Mouse (Mus musculus) B cell, adult 2 months (primary cell): ENCODE measurements around the gene Gipc2.
"Not testable (repeated sequence)": the region's sequence is repeated elsewhere in the genome, so short reads cannot be mapped to it uniquely, and the experiment has no call there.

Experiments used
- DNase-seq, 2 experiments: peaks; one replicate each; pipeline ENCODE4 v3.0.0; 2022

Gipc2 gene

GRCm38 (mm10) chr3:152152483-152152804 is 13.6 kb downstream of the Gipc2 start:
- DNase-seq = no peak

- no peak for DNase-seq
These were observed 14.1 kb downstream of the Gipc2 start for GRCm38 (mm10) chr3:152151725-152152482.

- no peak for DNase-seq
These were observed 16.2 kb downstream of the Gipc2 start for GRCm38 (mm10) chr3:152149863-152150262.

DNA sequence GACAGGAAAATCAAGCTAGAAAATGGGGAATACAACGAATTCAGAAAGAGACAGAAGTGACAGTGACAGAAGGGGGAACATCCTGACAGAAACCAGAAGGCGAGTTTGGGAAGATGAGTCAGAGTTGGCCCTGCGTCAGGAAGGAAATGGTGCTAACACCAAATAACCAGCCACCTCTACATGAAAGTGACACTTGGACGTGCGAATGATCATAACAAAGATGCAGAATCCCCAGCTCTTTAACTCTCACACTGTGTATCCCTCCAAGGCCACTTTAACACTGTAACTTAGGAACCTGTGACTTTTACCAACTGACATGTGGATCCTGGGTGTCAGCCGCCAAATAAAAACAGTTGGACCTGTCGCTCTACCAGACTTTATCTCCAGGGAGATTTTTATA is 16.6 kb downstream of the Gipc2 start:
- no peak for DNase-seq

DNA sequence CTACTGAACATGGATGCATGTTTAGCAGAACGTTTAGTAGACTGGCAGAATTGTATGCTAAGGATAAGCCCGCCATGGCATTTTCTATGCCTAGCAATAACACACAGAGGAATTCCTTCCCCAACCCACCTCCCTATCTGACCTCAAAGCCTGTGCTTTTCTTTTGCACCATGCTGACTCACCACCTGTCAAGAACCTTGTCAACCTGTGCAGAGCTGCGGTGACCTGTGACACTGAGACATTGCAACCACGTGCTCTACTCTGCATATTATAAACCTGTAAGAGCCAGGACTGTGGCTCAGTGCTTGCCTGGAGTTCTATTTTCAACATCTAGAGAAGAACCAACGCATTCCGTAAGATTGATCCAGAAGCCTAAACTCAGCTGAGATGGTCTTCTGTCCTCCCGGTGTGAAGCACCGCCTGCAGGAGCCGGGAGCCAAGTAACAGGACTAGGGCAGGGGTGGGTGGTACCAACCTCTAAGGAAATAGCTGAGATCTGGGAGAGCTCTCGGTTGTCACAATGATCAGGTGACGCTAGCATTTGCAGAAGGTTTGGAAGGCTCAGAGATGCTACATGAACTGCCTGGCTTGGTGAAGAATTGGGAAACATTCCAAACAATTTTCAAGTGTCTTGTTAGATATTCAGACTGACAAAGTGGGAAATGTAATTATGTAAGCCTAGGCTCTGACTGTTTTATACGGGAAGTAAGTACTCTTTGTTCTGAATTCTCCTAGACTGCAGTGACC is 18.8 kb downstream of the Gipc2 start:
- DNase-seq = no peak

GRCm38 (mm10) chr3:152145186-152145585 is 20.8 kb downstream of the Gipc2 start:
- no peak for DNase-seq

DNA sequence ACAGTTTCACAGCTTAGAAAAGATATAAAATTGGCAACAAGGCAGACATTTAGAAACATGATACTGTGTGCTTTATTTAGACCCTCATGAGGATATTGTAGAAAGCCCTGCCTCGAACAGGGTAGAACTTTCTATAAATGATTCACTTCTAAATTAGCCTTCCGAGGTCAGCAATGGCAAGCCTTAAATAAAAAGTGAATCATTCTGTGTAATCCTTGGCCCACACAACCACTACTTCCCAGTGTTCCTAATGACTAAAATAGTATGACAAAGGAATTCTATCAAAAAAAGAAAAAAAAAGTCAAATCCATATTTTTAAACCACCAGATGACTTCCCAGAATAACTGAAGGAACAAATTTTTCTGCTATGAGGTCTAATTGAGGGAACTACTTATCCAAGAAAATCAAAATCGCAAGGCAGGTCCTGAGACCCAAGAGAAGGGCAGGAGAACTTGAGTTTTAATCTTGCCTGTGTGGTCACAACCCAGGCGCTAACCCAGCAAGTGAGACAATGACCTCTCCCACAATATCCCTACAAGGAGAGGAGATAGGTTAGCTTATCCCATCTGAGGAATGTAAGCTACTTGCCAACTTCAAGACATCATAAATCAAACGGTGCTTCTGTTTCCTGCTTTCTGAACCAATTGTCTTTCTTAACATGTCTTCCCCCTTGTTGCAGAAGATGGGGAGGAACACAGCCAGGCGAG is 22.9 kb downstream of the Gipc2 start:
- no peak for DNase-seq

- DNase-seq = no peak
These were observed 23.9 kb downstream of the Gipc2 start for GRCm38 (mm10) chr3:152142146-152142545.

- not testable (repeated sequence) for DNase-seq
These were observed 26.7 kb downstream of the Gipc2 start for GRCm38 (mm10) chr3:152139308-152139707.

- not testable (repeated sequence) for DNase-seq
These were observed 29.9 kb downstream of the Gipc2 start for GRCm38 (mm10) chr3:152136106-152136505.

DNA sequence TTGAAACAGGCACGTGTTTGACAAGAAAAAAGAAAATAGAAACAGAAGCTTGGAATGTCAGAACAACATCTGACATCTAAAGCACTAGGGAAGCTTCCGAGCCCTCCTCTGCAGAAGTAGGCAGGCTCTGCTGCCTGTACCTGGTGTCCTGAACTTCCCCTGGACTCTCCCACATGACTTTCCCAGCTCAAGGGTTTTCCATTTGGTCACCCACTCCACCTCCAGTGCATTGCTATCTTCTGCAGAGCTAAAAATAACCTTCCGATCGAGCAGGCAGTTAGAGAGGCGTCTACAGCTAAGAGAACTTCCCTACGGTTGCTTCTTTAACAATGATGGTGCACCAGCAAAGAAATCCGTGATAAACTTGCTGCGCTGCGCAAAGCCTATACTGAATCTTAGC is 32.4 kb downstream of the Gipc2 start:
- DNase-seq = no peak

DNA sequence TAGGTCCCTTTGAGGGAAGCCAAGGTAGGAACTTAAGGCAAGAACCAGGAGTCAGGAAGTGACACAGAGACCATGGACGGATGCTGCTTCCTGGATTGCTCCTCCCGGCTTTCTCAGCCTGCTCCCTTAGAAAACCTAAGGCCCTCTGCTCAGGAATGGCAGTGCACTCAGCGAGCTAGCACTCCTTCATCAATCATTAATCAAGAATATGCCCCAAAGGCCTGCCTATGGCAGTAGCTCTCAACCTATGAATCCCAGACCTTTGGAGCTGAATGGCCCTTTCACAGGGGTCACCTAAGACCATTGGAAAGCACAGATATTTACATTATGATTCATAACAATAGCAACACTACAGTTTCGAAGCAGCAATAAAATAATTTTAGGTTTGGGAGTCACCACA is 35.1 kb downstream of the Gipc2 start:
- DNase-seq = no peak

- DNase-seq = not testable (repeated sequence)
These were observed 36.6 kb downstream of the Gipc2 start for GRCm38 (mm10) chr3:152129426-152129825.

- DNase-seq = no peak
These were observed 37.4 kb downstream of the Gipc2 start for GRCm38 (mm10) chr3:152128631-152129030.

DNA sequence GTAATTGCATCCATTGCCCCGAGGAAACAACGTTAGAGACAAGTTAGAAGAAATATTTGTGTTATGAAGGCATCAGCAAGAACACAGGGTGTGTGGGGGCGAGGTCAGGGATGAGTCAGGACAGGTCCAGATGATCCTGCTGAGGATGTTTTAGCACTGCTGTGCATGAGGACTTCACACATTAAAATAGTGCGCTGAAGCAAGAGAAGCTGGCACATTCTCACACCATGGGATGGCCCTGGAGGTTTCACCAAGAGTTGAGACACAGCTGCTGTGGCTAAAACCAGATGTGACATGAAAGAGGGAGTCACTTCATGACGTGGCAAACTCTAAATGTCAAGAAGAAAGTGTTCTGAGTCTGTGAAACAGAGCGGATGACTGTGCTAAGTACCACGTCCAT is 38.9 kb downstream of the Gipc2 start:
- no peak for DNase-seq

- DNase-seq = no peak
These were observed 43.3 kb downstream of the Gipc2 start for GRCm38 (mm10) chr3:152122720-152123119.

- DNase-seq = no peak
These were observed 43.9 kb downstream of the Gipc2 start for GRCm38 (mm10) chr3:152122101-152122500.

DNA sequence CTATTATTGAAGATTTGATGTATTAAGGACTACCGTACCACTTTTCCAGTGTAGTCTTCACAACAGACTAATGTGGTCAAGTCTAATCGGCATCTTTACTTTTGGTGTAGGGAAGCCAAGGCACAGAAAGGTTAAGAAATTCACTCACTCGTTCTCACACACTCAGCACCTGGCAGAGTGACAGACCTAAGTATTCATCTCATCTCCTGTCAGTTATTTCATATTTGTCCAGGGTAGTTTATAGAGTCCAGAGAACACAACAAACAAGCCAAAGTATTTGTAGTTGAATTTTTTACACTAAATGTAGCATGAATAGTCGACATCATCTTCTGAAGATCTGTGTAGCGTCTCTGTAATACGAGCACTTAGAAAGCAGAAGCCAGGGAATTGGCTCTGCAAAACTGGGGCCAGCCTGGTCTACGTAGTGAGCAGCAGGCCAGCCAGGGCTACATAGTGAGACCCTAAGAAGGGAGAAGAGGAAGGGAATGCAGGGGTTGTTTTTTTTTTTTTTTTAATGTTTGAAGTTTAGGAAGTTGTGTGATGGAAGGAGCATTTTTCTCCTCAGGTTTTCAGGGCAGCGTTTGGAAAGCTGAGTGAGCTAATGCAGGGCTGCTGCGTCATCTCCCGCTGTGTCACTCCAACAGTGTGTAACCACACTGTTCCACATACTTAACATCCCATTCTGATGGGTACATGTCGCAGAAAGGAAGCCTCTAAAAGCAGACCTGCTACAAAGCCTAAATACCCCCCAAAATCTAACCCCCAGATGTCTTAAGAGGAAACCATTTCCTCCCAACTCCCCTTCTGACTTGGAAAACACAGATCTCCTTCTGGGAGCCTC is 44.6 kb downstream of the Gipc2 start:
- DNase-seq = no peak

- DNase-seq = no peak
These were observed 46.0 kb downstream of the Gipc2 start for GRCm38 (mm10) chr3:152119987-152120386.

DNA sequence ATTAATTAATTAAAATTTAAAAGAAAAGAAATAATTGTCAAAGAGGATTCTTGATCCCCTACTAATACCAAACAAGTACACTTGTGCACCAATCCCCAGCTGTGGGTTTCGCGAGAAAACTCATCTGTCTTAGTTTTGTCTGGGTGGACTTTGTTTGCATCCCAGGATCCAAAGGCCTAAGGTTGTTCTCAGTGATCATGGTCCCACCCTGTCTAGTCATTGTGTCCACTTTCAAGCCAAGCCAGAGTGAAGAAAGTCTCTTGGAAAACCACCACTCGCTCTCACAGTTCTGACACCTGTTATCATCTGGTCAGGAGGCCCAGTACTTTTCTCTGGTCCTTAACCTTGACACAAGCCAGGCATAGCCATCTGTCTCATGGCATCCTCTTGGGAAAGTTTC is 48.1 kb downstream of the Gipc2 start:
- no peak for DNase-seq

- no peak for DNase-seq
These were observed 49.9 kb downstream of the Gipc2 start for GRCm38 (mm10) chr3:152116140-152116539.

DNA sequence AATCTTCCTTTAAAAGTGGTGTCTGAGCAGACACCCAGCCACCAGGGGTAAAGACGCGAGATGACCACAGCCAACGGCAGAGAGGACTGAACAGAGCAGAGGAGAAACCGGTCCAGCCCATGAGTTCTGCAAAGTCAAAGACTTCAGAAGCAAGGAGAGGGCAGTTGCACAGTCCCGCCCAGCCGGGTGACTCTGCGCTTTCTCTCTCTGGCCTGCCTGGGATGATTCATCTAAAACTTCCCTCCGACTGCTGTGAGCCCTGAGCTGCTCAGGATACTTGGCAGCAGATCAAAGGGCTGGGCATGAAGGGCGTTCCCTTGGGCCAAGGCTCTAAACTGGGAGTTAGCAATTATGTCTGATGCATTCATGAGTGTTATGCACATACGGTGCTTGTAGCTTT is 51.2 kb downstream of the Gipc2 start:
- DNase-seq = no peak

DNA sequence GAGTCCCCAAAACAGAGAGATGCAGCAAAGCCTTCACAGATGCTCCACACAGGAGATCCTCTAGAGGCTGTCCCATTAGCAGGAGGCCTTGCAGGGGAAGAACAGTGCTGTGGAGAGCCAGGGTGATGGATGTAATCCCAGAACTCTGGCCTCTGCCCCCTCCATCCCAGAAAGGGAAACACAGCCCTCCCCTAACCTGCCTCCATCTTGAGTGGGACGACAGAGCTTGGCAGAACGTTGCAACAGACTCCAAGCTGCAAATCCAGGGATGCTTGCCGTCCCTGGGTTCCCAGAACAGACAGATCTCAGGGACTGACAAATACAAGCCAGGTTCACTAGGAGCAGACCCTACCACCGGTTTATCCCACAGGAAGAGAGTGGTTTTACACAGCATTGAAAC is 51.8 kb downstream of the Gipc2 start:
- no peak for DNase-seq
